Mouse (Mus musculus) spleen, embryonic (tissue): ENCODE measurements around the gene Mblac1.
"Not testable (repeated sequence)": the region's sequence is repeated elsewhere in the genome, so short reads cannot be mapped to it uniquely, and the experiment has no call there.

Experiments used
- CTCF ChIA-PET: fragments of 350-600 bp; sonication (Branson Sonifier 250); formaldehyde crosslinking; loops from one replicate; lab custom pipeline; 2022; lab: Charles Lee

Mblac1 gene

DNA sequence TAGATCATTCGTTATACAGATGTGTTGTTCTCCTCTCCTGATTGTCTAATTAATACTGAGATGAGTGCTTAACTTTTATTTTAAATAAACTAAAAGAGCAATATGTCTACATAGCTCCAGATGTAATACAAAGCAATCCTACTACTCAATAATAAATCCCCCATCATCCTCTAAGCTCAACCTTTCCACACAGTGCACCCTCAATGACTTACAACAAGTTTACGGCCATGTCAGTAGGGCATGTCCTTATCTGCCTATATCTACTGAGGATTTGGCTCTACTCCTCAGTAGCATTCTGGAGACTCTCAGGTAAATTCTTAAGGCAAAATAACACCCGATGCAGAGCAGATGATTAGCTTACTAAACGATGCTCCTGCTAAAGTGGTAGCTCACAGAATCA, 13.8 kb downstream of the Mblac1 start:
- CTCF ChIA-PET = interaction anchor here (0.7 kb wide), 1 partner anchor 911 kb away, joined by 3 read pairs; no protein-coding TSS in a partner anchor

DNA sequence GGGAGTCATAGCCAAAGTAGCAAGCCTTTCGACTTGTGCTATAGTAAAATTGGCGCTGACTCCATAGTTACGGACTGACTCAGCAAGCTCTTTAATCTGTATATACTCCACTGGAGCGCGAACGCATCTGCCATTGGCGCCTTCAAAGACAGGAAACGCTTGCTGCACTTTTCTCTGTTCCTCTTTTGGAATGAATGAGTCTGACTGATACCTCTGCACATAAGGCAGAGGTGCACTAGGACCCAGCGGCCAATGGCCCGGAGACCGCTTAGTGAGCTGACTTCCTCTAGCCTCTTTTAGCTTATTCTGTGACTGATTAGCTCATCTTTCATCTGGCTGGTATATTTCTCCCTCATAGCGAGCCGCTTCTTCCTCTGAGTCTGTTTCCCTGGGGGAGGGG, 22.5 kb downstream of the Mblac1 start:
- CTCF ChIA-PET = not testable (repeated sequence)

DNA sequence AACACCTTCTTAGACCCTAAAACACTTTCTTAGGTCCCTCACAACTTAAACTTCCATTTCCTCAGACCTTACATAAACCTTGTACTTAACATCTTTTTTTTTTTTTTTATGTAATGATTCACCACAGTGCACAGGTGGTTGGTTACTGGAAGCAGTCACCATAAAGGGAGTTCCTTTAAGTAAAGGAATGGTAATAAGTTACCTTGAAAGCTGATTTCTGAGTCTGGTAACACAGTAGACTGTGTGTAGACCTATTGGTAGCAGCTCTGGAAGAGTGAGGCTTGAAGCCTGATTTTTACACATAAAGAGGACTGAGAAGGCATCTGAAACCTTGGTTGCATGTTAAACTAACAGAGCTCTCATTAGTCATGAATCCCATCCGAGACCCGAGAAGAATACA, 25.8 kb downstream of the Mblac1 start:
- CTCF ChIA-PET = interaction anchor here (0.7 kb wide), 1 partner anchor 49 kb away, joined by 3 read pairs; no protein-coding TSS in a partner anchor

DNA sequence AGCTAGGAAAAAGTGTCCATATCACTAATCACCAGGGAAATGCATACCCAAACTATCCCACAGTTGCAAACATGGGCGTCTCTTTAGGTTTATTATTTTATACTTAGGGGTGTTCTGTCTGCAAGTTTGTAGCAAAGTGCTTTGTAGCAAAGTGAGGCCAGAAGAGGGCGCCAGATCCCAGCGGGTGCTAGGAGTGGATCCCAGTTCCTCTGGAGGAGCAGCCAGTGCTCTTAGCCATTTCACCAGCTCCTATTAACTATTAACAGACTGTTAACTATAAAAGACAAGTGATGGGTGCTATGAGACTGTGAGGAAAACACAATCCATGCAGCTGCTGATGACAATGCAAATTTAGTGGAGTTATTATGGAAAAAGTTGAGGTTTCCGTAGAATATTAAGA, 28.0 kb downstream of the Mblac1 start:
- CTCF ChIA-PET = interaction anchor here (0.8 kb wide), 1 partner anchor 31 kb away, joined by 3 read pairs; no protein-coding TSS in a partner anchor

DNA sequence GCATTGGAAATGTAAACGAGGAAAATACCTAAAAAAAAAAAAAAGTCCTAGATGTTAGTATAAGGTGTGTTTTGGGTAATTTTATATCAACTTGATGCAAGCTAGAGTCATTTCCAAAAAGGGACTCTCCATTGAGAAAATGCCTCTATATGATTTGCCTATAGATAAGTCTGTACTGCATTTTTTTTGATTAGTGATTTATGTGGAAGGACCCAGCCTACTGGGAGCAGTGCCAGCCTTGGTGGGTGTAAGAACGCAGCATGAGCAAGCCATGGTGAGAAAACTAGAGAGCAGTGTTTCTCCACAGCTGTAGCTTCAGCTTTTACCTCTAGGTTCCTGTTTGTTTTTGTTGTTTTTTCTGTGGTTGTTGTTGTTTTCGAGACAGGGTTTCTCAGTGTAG, 29.2 kb downstream of the Mblac1 start:
- CTCF ChIA-PET = no interaction called here

DNA sequence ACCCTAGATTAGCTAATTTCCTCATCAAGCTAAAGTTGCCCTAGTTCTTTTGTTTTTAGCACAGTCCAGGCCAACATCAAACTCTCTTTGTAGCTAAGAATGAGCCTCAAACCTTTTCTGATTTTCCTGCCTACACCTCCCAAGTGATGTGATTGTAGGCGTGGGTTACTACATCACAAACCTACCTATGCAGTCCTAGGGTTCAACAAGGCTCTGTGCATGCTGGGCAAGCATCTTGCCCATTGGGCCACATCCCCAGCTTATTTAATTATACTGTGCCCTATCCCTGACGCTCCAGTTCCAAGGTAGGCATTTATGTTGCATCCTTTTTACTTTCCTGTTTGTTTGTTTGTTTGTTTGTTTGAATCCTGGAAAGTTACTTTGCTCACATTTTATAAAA, 31.6 kb downstream of the Mblac1 start, which contains the start of gene Nxpe5:
Nxpe5 (plus strand) TSS at position 199 of the 400 bp plus-strand sequence.
- CTCF ChIA-PET = interaction anchor here (0.7 kb wide), 1 partner anchor 295 kb away, joined by 3 read pairs; no protein-coding TSS in a partner anchor

DNA sequence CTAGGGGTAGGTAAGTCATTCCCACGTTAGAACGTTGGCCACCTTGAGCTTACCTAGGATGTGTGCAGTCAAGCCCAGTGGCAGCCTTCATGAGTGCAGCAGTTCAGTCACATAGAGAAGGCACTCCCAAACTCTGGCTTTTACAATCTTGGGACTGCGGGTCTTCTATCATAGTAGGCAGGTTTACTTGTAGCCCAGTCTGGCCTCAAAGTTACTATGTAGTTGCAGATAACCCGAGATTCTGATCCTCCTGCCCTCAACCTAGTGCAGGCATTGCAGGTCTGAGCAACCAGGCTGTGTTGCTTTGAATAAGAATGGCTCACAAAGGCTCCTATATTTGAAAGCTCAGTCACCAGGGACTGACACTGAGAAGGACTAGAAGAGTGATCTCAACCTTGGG, 32.4 kb downstream of the Mblac1 start:
- CTCF ChIA-PET = no interaction called here

DNA sequence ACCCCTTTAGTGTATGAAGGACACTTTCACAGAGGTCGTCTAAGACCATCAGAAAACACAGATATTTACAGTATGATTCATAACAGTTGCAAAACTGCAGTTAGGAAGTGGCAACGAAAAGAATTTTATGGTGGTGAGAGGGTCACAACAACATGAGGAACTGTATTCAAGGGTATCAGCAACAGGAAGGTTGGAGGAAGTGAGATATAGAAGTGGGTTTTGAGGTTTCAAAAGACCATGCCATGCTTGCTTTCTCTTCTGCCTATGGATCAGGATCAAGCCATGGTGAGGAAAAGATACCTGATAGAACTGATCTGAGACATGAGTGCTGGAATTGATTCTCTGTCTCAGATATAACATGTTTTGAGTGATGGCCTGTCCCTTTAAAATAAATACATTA, 33.3 kb downstream of the Mblac1 start:
- CTCF ChIA-PET = no interaction called here

DNA sequence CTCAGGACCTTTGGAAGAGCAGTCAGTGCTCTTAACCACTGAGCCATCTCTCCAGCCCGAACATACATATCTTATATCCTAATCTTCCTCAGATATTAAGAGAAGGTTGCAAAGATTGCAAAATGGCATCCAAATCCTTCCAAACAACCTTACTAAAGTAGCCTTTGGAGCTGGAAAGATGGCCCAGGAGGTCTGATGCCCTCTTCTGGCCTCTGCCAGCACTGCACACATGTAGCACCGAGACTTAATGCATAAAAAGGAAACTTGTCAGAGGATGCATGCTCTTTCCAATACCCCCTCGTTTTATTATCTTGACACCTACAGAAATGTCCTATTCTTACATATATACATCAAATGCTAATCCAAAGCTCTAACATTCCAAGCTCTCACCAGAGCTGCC, 33.9 kb downstream of the Mblac1 start:
- CTCF ChIA-PET = no interaction called here

DNA sequence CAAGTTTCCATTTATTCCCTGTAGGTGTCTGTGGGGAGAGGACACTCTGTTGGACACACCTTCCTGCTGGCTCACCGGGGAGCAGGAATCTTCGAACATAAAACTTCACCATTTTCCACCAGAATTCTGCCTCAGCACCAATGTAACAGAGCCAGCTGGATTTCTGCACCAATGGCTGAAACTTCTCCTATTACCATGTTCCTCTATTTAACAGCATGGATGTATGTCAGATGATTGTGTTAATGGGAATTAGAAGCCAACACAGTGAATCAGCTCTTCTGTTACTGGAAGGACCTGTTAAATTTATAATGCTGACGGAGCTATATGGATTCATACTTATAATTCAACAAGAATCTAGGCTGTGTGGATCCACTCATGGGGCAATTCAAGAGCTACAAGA, 35.4 kb downstream of the Mblac1 start:
- CTCF ChIA-PET = interaction anchor here (0.6 kb wide), 1 partner anchor 579 kb away, joined by 4 read pairs; no protein-coding TSS in a partner anchor

DNA sequence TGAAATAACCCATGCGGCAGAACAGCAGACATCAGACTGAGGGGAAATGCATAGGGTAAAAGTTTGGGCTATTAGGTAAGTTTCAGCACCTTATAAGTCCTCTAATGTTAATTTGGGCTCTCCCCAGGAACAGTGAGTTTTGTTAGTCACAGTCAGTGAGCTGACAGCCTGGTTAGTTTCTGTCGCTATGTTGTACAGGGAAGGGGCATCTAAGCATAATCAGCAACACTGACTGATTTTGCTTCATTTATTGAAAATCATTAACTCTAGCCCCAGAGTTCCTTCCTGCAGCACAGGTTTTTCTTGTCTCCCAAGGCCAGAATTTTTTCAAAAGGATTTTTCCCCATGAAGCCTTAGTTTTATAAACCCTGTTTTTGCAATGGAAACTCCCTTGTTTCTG, 39.7 kb downstream of the Mblac1 start:
- CTCF ChIA-PET = no interaction called here

DNA sequence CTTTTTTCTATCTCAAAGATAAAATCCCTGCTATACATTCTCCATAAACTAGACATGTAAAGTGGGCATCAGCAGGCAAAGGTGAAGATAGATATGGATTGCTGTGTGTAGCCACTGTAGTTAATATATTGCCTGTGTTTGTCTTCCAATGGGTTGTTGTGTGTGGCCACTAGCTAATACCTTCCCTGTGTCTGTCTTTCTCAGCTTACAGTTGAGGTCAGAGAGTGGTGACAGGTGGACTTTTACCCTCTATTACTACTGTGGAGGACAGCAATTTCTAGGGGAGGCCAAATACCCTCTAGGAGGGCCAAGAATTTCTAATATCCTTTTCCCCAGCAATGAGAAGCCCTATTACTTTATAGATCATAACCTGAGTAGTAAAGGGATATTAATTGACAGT, 40.1 kb downstream of the Mblac1 start:
- CTCF ChIA-PET = no interaction called here

DNA sequence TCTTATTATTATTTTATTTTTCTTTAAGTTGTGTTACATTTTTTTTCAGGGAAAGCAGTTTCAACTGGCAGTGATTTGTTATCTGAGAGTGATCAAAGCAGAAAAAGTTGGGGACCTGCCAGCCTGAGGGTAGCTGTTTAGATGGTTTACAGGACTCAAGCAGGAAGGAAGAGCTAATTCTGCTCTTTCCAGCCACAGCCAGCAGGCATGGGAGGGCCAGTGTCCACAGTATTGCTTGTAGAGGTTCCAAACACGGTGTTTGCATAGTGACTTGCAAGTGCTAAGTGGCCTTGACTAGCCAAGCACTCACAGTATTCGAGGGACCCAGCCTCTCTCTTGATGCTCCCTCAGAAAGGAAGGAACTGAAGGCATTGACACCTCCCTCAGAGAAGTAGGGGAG, 47.4 kb downstream of the Mblac1 start:
- CTCF ChIA-PET = no interaction called here
